ENCODE assay signal across 9 mouse cellular contexts in the genomic region with DNA sequence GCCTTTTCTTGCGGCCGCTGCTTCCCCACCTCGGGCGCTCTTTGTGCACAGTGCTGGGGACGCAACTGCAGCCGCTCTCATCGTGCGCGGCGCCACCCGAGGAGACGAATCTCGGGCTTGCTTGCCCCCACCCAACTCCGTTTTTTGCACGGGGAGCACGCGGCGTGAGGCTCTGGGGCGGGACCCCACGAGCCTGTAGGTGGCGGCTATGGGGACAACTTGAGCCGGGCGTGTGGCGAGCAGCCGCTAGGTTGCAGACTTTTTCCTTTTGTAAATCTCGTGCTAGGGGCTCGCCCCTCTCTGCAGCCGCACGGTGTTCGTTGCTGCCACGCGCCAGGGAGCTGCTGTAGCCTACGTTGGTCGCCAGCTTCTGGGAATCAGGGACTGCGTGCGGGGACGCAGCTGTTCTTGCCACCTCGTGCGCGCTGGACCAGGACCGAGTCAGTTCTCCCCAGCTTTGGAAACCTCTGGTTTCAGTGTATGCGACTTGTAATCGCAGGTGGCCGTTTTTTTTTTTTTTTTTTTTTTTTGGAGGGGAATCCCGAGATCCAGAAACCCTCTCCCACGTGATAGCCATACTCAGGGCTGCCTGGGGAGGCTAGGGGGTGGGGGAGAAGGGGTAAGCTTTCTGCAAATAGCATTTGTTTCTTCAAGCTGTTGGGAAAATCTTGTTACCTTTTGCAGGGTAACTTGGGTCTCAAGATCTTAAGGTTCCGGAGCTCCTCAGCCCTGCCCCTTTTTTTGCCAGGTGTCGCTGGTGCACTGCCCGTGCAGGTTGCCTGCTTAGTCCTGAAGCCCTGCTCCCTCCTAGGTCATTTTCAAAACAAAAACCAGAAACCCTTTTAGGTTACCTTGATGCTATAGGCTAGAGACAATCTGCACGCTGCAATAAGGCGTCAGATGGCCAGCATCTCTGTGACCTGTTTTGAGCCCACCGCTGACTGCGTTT. TPM values are rescaled to one million over a fixed set of nuclear protein-coding genes. Genes with fewer than 3 reads are reported as not detected.
DNase-seq lines count a peak whose midpoint lies in the region; ATAC-seq and TF ChIP-seq lines count a peak whose summit lies in the region.
"Had no signal": no experiment of that assay in that cellular context is flagged by ENCODE, and none has a peak within 500 bp of the region (broad histone marks: within the 10 kb centered on the region; RNA-seq: fewer than 3 reads in every experiment).

No protein-coding gene starts in this region.

- peak overlapping the region; percentile 64 for H3K4me3 ChIP-seq in embryonic facial prominence, embryonic 11.5 days (ENCODE audit: low read depth, low read length)
- H3K4me3 ChIP-seq in heart, embryonic 12.5 days: peak overlapping the region; percentile 69
- peak overlapping the region; percentile 70 for H3K4me3 ChIP-seq in kidney, embryonic 16.5 days (ENCODE audit: low read length)
- peak overlapping the region; percentile 71 for H3K4me3 ChIP-seq in liver, embryonic 12.5 days
- peak overlapping the region; percentile 55 for H3K4me3 ChIP-seq in midbrain, postnatal 0 days (ENCODE audit: low read depth, low read length)
- H3K4me3 ChIP-seq: myocyte had no signal

- H3K27ac ChIP-seq in embryonic facial prominence, embryonic 11.5 days (replicated peaks; ENCODE audit: low read depth, low read length): no peak overlapping the region
- no peak overlapping the region for H3K27ac ChIP-seq in heart, embryonic 12.5 days (ENCODE audit: poor library complexity, severe bottlenecking)
- no peak overlapping the region for H3K27ac ChIP-seq in kidney, embryonic 16.5 days (ENCODE audit: low read length)
- peak overlapping the region; percentile 53; the same call in 1 of the 2 replicates for H3K27ac ChIP-seq in liver, embryonic 12.5 days
- H3K27ac ChIP-seq in midbrain, postnatal 0 days (ENCODE audit: low read depth, low read length): peak overlapping the region; percentile 39

- ATAC-seq in embryonic facial prominence, embryonic 11.5 days (replicated peaks; ENCODE audit: insufficient number of reproducible peaks, low FRiP score, low TSS enrichment, low read depth): peak; percentile 77
- ATAC-seq in heart, embryonic 12.5 days (ENCODE audit: insufficient number of reproducible peaks, low FRiP score): peak; percentile 58
- ATAC-seq in kidney, embryonic 16.5 days (ENCODE audit: low FRiP score, low TSS enrichment): peak; percentile 68
- peak; percentile 53 for ATAC-seq in liver, embryonic 12.5 days
- ATAC-seq in midbrain, postnatal 0 days (ENCODE audit: low FRiP score): peak; percentile 82

- WGBS in embryonic facial prominence, embryonic 11.5 days: under 1% methylated on average over 53 of the region's 53 CpGs
- WGBS in heart, embryonic 12.5 days: under 1% methylated on average over 53 of the region's 53 CpGs
- WGBS in kidney, embryonic 16.5 days: under 1% methylated on average over 53 of the region's 53 CpGs
- under 1% methylated on average over 53 of the region's 53 CpGs for WGBS in liver, embryonic 12.5 days (ENCODE audit: insufficient replicate concordance)
- under 1% methylated on average over 53 of the region's 53 CpGs for WGBS in midbrain, postnatal 0 days

- H3K4me1 ChIP-seq in embryonic facial prominence, embryonic 11.5 days (ENCODE audit: control insufficient read depth, insufficient read depth, low read length): peaks cover 4% of the 10 kb centered on the region; the same call in 1 of the 2 replicates
- peaks cover 18% of the 10 kb centered on the region for H3K4me1 ChIP-seq in heart, embryonic 12.5 days (replicated peaks)
- peaks cover 10% of the 10 kb centered on the region for H3K4me1 ChIP-seq in kidney, embryonic 16.5 days (ENCODE audit: insufficient read depth, low read length)
- H3K4me1 ChIP-seq in liver, embryonic 12.5 days: peaks cover 68% of the 10 kb centered on the region
- H3K4me1 ChIP-seq in midbrain, postnatal 0 days (ENCODE audit: insufficient read depth, low read length): 0 out of 2 replicates have a peak, but pooled peaks cover 3% of the 10 kb centered on the region

- peak overlapping the region; percentile 74 for H3K9ac ChIP-seq in embryonic facial prominence, embryonic 11.5 days (replicated peaks; ENCODE audit: low read length)
- peak overlapping the region; percentile 68 for H3K9ac ChIP-seq in heart, embryonic 12.5 days
- H3K9ac ChIP-seq in kidney, embryonic 16.5 days (replicated peaks; ENCODE audit: low read length): peak overlapping the region; percentile 70
- H3K9ac ChIP-seq in liver, embryonic 12.5 days: peak overlapping the region; percentile 70
- peak overlapping the region; percentile 59 for H3K9ac ChIP-seq in midbrain, postnatal 0 days (replicated peaks; ENCODE audit: low read length, poor library complexity, severe bottlenecking)

- H3K9me3 ChIP-seq in embryonic facial prominence, embryonic 11.5 days (replicated peaks; ENCODE audit: control insufficient read depth, low read length): no peaks in the 10 kb centered on the region
- H3K9me3 ChIP-seq in heart, embryonic 12.5 days (replicated peaks): no peaks in the 10 kb centered on the region
- H3K9me3 ChIP-seq in kidney, embryonic 16.5 days (ENCODE audit: low read length): no peaks in the 10 kb centered on the region
- no peaks in the 10 kb centered on the region for H3K9me3 ChIP-seq in liver, embryonic 12.5 days (replicated peaks)
- no peaks in the 10 kb centered on the region for H3K9me3 ChIP-seq in midbrain, postnatal 0 days (ENCODE audit: low read length)

- no peaks in the 10 kb centered on the region for H3K36me3 ChIP-seq in embryonic facial prominence, embryonic 11.5 days (replicated peaks; ENCODE audit: control insufficient read depth, insufficient read depth, low read depth, low read length)
- no peaks in the 10 kb centered on the region for H3K36me3 ChIP-seq in heart, embryonic 12.5 days
- no peaks in the 10 kb centered on the region for H3K36me3 ChIP-seq in kidney, embryonic 16.5 days (ENCODE audit: insufficient read depth, low read length)
- H3K36me3 ChIP-seq in liver, embryonic 12.5 days: no peaks in the 10 kb centered on the region
- H3K36me3 ChIP-seq in midbrain, postnatal 0 days (ENCODE audit: insufficient read depth, low read length): no peaks in the 10 kb centered on the region

- peak; percentile 79 for TF ChIP-seq CTCF in midbrain, postnatal 0 days (IDR thresholded peaks at IDR 0.05)

- peak; percentile 33 for DNase-seq in layer of hippocampus, adult 11-12 months (ENCODE audit: low spot score)
- DNase-seq in layer of hippocampus, adult 9-10 months (ENCODE audit: low spot score): no peak
- peak; percentile 84 for DNase-seq in embryonic facial prominence, embryonic 11.5 days (ENCODE audit: low spot score)
- DNase-seq in midbrain, postnatal 0 days (ENCODE audit: low spot score): peak; percentile 88
- DNase-seq in thymus, adult 18-20 months: peak; percentile 36 to 46

- no peaks in the 10 kb centered on the region for H3K27me3 ChIP-seq in embryonic facial prominence, embryonic 11.5 days (ENCODE audit: control insufficient read depth, insufficient read depth, low read length)
- H3K27me3 ChIP-seq in heart, embryonic 12.5 days (replicated peaks): peaks cover 37% of the 10 kb centered on the region
- H3K27me3 ChIP-seq in kidney, embryonic 16.5 days (ENCODE audit: insufficient read depth, low read length): peaks cover 4% of the 10 kb centered on the region; the same call in 1 of the 2 replicates
- peaks cover 28% of the 10 kb centered on the region for H3K27me3 ChIP-seq in liver, embryonic 12.5 days (replicated peaks)
- 0 out of 2 replicates have a peak, but pooled peaks cover 4% of the 10 kb centered on the region for H3K27me3 ChIP-seq in midbrain, postnatal 0 days (ENCODE audit: insufficient read depth, low read length)

- peak overlapping the region; percentile 98 for H3K4me2 ChIP-seq in embryonic facial prominence, embryonic 11.5 days (ENCODE audit: low read depth, low read length)
- peak overlapping the region; percentile 99 for H3K4me2 ChIP-seq in heart, embryonic 12.5 days
- H3K4me2 ChIP-seq in kidney, embryonic 16.5 days (replicated peaks; ENCODE audit: low read depth, low read length): peak overlapping the region; percentile 99
- H3K4me2 ChIP-seq in liver, embryonic 12.5 days: peak overlapping the region; percentile 98
- peak overlapping the region; percentile 75 for H3K4me2 ChIP-seq in midbrain, postnatal 0 days (ENCODE audit: low read depth, low read length, poor library complexity, severe bottlenecking)

RNA-seq across cellular contexts. Expression of a gene that starts 1.1 kb away (rescaled TPM):
- polyA plus RNA-seq in embryonic facial prominence, embryonic 11.5 days (2014; fragmentation: Nextera tagmentation; extraction: Ambion mirVana): 20.8 and 21.0 TPM in 2 replicates
- polyA plus RNA-seq in heart, embryonic 12.5 days (2016; fragmentation: Nextera tagmentation; extraction: Ambion mirVana): 13.0 and 13.6 TPM in 2 replicates
- 22.1 and 23.3 TPM in 2 replicates for polyA plus RNA-seq in kidney, embryonic 16.5 days (2015; fragmentation: Nextera tagmentation; extraction: Ambion mirVana)
- polyA plus RNA-seq in liver, embryonic 12.5 days (2016; fragmentation: Nextera tagmentation; extraction: Ambion mirVana): 25.6 and 25.8 TPM in 2 replicates
- total RNA-seq in midbrain, postnatal 0 days (2014; rRNA removed): 51.6 and 52.4 TPM in 2 replicates
- 29.9 and 30.9 TPM in 2 replicates for polyA plus RNA-seq in midbrain, postnatal 0 days (2015; fragmentation: Nextera tagmentation; extraction: Ambion mirVana)
- polyA plus RNA-seq: myocyte had no signal

Comparison
In these comparisons a context has a peak if more than half of its experiments do, and no peak if none do; other contexts are left out.
1. H3K27ac ChIP-seq: peak in liver, embryonic 12.5 days (single experiment) and midbrain, postnatal 0 days (single experiment); none in embryonic facial prominence, embryonic 11.5 days (single experiment), heart, embryonic 12.5 days (single experiment) and kidney, embryonic 16.5 days (single experiment).
2. Peak in every context shown above with its lines, with median percentiles within 50 percentile points of each other: ATAC-seq, H3K4me2 ChIP-seq, H3K4me3 ChIP-seq and H3K9ac ChIP-seq.